Mouse (Mus musculus): ENCODE measurements around the gene Zfr2. TPM values are rescaled to one million over a fixed set of nuclear protein-coding genes. Genes with fewer than 3 reads are reported as not detected.
A peak's percentile ranks its signal among the peaks of the same experiment; 100 is the strongest.

Gene Zfr2
- total and polyA plus RNA-seq, 3 experiments, result 0.81 to 1.4 TPM; not detected in 1

DNA sequence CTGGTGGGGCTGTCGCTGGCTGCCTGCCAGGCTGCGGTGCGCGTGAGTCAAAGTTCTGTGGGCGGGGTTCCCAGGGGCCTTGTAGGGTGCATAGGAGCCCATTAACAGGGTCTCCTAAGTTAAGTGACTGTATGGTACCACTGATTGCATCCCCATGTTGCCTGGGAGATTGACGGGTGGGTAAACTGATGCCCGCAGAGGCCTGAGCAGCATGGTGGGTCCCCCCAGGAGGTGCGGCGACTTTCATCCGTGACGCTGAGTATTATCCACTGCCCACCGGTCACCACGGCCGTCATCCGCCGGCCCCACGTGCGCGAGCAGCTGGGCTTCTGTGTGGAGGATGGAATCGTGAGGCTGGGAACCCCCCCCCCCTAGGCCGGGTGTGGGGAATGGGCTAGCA is 39.4 kb downstream of the Zfr2 start:
- Histone ChIP-seq H3K79me2 (ENCODE audit: control insufficient read depth, insufficient read depth, low read length, poor library complexity) (peaks cover 8% of the 10 kb centered on the region), H3K4me3 (ENCODE audit: control insufficient read depth in 1 of 2, insufficient read depth in 1 of 2, low read depth in 2 of 2, low read length in 2 of 2) (no peak overlapping the region), H3K27me3 (ENCODE audit: control insufficient read depth in 1 of 2, insufficient read depth in 2 of 2, low read length in 2 of 2) (no peaks in the 10 kb centered on the region), H3K27ac (ENCODE audit: control insufficient read depth, low read depth, low read length) (no peak overlapping the region), H3K9me3 (replicated peaks; ENCODE audit: insufficient read depth, low read length) (no peaks in the 10 kb centered on the region), H3K36me3 (ENCODE audit: control insufficient read depth in 1 of 2, insufficient read depth in 2 of 2, low read length in 2 of 2) (peaks cover 0 to 2% of the 10 kb centered on the region in 2 experiments; a peak in 2 of 4 replicates), H3K4me1 (ENCODE audit: control insufficient read depth in 1 of 2, insufficient read depth in 2 of 2, low read length in 2 of 2) (peaks cover 2 to 9% of the 10 kb centered on the region in 2 experiments; a peak in 2 of 4 replicates), H3K9ac (ENCODE audit: control insufficient read depth, low read depth, low read length, poor library complexity, severe bottlenecking) (no peak overlapping the region)
- TF ChIP-seq ZC3H11A (IDR thresholded peaks at IDR 0.05; ENCODE audit: low read depth, low read length), result no peak
- DNase-seq (ENCODE audit: low read depth, low spot score), result no peak

DNA sequence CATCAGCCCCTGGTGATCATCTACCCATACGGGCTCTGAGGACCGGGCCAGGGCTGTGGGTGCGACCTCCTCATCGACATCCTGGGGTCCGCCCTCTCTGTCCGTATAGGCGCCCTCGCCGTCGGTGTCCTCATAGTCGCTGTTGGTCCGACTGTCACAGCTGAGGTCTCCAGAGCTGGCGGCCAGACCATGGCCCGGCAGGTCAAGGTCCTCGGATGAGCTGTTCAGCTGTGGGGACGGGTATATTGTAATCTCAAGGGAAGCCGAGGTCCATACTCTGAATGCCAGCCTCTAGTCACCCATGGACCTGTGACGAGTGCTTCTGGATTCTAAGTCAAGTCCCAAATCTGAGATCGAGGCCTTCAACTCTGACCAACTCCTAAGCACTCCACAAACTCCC is 40.9 kb downstream of the Zfr2 start:
- Histone ChIP-seq H3K27ac (ENCODE audit: control insufficient read depth, low read depth, low read length) (no peak overlapping the region), H3K79me2 (ENCODE audit: control insufficient read depth, insufficient read depth, low read length, poor library complexity) (peaks cover under 1% of the 10 kb centered on the region), H3K4me1 (ENCODE audit: control insufficient read depth in 1 of 2, insufficient read depth in 2 of 2, low read length in 2 of 2) (peaks cover 0 to 3% of the 10 kb centered on the region in 2 experiments; a peak in 1 of 4 replicates), H3K36me3 (ENCODE audit: control insufficient read depth in 1 of 2, insufficient read depth in 2 of 2, low read length in 2 of 2) (peaks cover 0 to 2% of the 10 kb centered on the region in 2 experiments; a peak in 2 of 4 replicates), H3K9ac (ENCODE audit: control insufficient read depth, low read depth, low read length, poor library complexity, severe bottlenecking) (no peak overlapping the region), H3K4me3 (ENCODE audit: control insufficient read depth in 1 of 2, insufficient read depth in 1 of 2, low read depth in 2 of 2, low read length in 2 of 2) (no peak overlapping the region), H3K9me3 (replicated peaks; ENCODE audit: insufficient read depth, low read length) (no peaks in the 10 kb centered on the region), H3K27me3 (ENCODE audit: control insufficient read depth in 1 of 2, insufficient read depth in 2 of 2, low read length in 2 of 2) (no peaks in the 10 kb centered on the region)
- no peak for TF ChIP-seq ETS1 (IDR thresholded peaks at IDR 0.05; ENCODE audit: low read depth, low read length)
- TF ChIP-seq TCF12 (IDR thresholded peaks at IDR 0.05; ENCODE audit: low read depth, low read length), result no peak
- no peak for DNase-seq (ENCODE audit: low read depth, low spot score)

DNA sequence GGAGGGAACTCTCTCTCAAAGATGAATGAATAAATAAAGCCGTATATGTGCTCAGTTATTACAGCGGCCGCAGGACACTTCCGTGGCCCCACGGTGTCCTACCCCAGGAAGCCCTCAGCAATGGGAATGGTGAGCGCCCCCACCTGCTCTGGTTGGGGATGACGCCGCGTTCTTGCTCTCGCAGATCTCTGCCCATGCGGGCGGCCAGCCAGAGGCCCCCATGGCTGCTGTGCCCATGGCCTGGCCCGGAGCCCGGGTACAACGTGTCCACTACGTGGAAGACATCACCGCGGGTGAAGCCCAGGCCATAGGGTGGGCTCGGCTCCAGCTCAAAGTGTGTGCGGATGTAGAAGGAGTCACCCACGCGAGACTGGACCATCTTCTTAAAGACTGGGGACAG is 44.7 kb downstream of the Zfr2 start:
- H3K4me3 ChIP-seq (ENCODE audit: control insufficient read depth in 1 of 2, insufficient read depth in 1 of 2, low read depth in 2 of 2, low read length in 2 of 2), result no peak overlapping the region
- H3K79me2 ChIP-seq (ENCODE audit: control insufficient read depth, insufficient read depth, low read length, poor library complexity), result no peaks in the 10 kb centered on the region
- H3K27me3 ChIP-seq (ENCODE audit: control insufficient read depth in 1 of 2, insufficient read depth in 2 of 2, low read length in 2 of 2), result no peaks in the 10 kb centered on the region
- H3K9me3 ChIP-seq (replicated peaks; ENCODE audit: insufficient read depth, low read length), result no peaks in the 10 kb centered on the region
- H3K9ac ChIP-seq (ENCODE audit: control insufficient read depth, low read depth, low read length, poor library complexity, severe bottlenecking), result no peak overlapping the region
- H3K4me1 ChIP-seq (ENCODE audit: control insufficient read depth in 1 of 2, insufficient read depth in 2 of 2, low read length in 2 of 2), result 0 out of 4 replicates have a peak, but pooled peaks cover 0 to 3% of the 10 kb centered on the region in 2 experiments
- DNase-seq (ENCODE audit: low read depth, low spot score), result no peak
- no peak overlapping the region for H3K27ac ChIP-seq (ENCODE audit: control insufficient read depth, low read depth, low read length)
- no peak for TF ChIP-seq BHLHE40 (IDR thresholded peaks at IDR 0.05; ENCODE audit: borderline replicate concordance, low read depth, low read length)
- no peak for TF ChIP-seq E2F4 (IDR thresholded peaks at IDR 0.05; ENCODE audit: borderline replicate concordance, low read depth, low read length)
- TF ChIP-seq GATA1 (IDR thresholded peaks at IDR 0.05; ENCODE audit: low read depth, low read length), result no peak
- TF ChIP-seq CTCF (IDR thresholded peaks at IDR 0.05 in 2 of 3, conservative IDR thresholded peaks at IDR 0.05 in 1 of 3; ENCODE audit: control insufficient read depth in 1 of 3, insufficient read depth in 1 of 3, low read depth in 2 of 3, low read length in 3 of 3, poor library complexity in 1 of 3, severe bottlenecking in 1 of 3), result peak in 2 of 3 experiments; percentile 6 to 35; a peak in 3 of 6 replicates
- no peak for TF ChIP-seq RAD21 (IDR thresholded peaks at IDR 0.05; ENCODE audit: low read depth, low read length)
- no peaks in the 10 kb centered on the region; a peak in 2 of 4 replicates for H3K36me3 ChIP-seq (ENCODE audit: control insufficient read depth in 1 of 2, insufficient read depth in 2 of 2, low read length in 2 of 2)

DNA sequence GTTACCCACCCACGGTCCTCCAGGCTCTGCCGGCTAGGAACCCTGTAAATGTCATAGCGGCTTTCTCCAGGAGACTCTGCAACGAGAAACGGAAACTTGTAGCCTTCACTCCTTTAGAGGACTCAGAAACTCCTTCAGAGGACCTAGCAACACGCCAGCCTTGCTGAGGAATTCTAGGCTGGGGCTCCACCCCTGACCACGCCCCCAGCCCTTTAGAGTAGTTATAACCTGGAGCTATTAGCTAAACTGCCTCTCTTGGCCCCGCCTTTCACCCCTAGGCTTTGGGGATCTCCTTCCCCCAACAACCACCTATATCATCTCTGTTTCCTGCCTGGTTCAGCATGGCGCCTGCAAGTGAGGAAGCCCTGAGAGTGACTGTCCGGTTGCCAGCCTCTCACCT is 46.5 kb downstream of the Zfr2 start:
- Histone ChIP-seq H3K27ac (ENCODE audit: control insufficient read depth, low read depth, low read length) (no peak overlapping the region), H3K79me2 (ENCODE audit: control insufficient read depth, insufficient read depth, low read length, poor library complexity) (no peaks in the 10 kb centered on the region), H3K4me1 (ENCODE audit: control insufficient read depth in 1 of 2, insufficient read depth in 2 of 2, low read length in 2 of 2) (0 out of 4 replicates have a peak, but pooled peaks cover 0 to 3% of the 10 kb centered on the region in 2 experiments), H3K9me3 (replicated peaks; ENCODE audit: insufficient read depth, low read length) (no peaks in the 10 kb centered on the region), H3K4me3 (ENCODE audit: control insufficient read depth in 1 of 2, insufficient read depth in 1 of 2, low read depth in 2 of 2, low read length in 2 of 2) (no peak overlapping the region), H3K36me3 (ENCODE audit: control insufficient read depth in 1 of 2, insufficient read depth in 2 of 2, low read length in 2 of 2) (no peaks in the 10 kb centered on the region; a peak in 1 of 4 replicates), H3K9ac (ENCODE audit: control insufficient read depth, low read depth, low read length, poor library complexity, severe bottlenecking) (no peak overlapping the region), H3K27me3 (ENCODE audit: control insufficient read depth in 1 of 2, insufficient read depth in 2 of 2, low read length in 2 of 2) (no peaks in the 10 kb centered on the region)
- TF ChIP-seq CHD1 (IDR thresholded peaks at IDR 0.05; ENCODE audit: low read depth, low read length), result no peak
- TF ChIP-seq ZC3H11A (IDR thresholded peaks at IDR 0.05; ENCODE audit: low read depth, low read length), result no peak
- no peak for TF ChIP-seq POLR2AphosphoS2 (IDR thresholded peaks at IDR 0.05; ENCODE audit: low read length)
- no peak for TF ChIP-seq GABPA (IDR thresholded peaks at IDR 0.05; ENCODE audit: low read depth, low read length)
- no peak for TF ChIP-seq ZMIZ1 (IDR thresholded peaks at IDR 0.05; ENCODE audit: low read depth, low read length)
- no peak for TF ChIP-seq NELFE (IDR thresholded peaks at IDR 0.05; ENCODE audit: low read depth, low read length)
- TF ChIP-seq GATA1 (IDR thresholded peaks at IDR 0.05; ENCODE audit: low read depth, low read length), result no peak
- no peak for TF ChIP-seq USF1 (IDR thresholded peaks at IDR 0.05; ENCODE audit: low read depth, low read length)
- TF ChIP-seq MEF2A (IDR thresholded peaks at IDR 0.05; ENCODE audit: extremely low read depth, insufficient replicate concordance, low read depth, low read length, poor library complexity, severe bottlenecking), result no peak
- no peak for TF ChIP-seq SMC3 (IDR thresholded peaks at IDR 0.05; ENCODE audit: low read depth, low read length)
- TF ChIP-seq MYB (IDR thresholded peaks at IDR 0.05; ENCODE audit: low read depth, low read length), result no peak
- TF ChIP-seq ETS1 (IDR thresholded peaks at IDR 0.05; ENCODE audit: low read depth, low read length), result no peak
- TF ChIP-seq NRF1 (IDR thresholded peaks at IDR 0.05; ENCODE audit: insufficient read depth, low read depth, low read length, poor library complexity, severe bottlenecking), result no peak
- no peak for TF ChIP-seq USF2 (IDR thresholded peaks at IDR 0.05; ENCODE audit: borderline replicate concordance in 1 of 2, insufficient read depth in 1 of 2, low read depth in 1 of 2, low read length in 2 of 2)
- no peak for TF ChIP-seq BHLHE40 (IDR thresholded peaks at IDR 0.05; ENCODE audit: borderline replicate concordance, low read depth, low read length)
- peak; percentile 76 for DNase-seq (ENCODE audit: low read depth, low spot score)

Measured in MEL (cell line).